Mouse (Mus musculus) cerebellum, adult 18-20 months (tissue): ENCODE measurements around the gene Tnfrsf19.
A peak's percentile ranks its signal among the peaks of the same experiment; 100 is the strongest.

ENCODE experiments used
- DNase-seq, 2 experiments: peaks; one replicate each; pipeline ENCODE4 v3.0.0; 2021

Gene Tnfrsf19

DNA sequence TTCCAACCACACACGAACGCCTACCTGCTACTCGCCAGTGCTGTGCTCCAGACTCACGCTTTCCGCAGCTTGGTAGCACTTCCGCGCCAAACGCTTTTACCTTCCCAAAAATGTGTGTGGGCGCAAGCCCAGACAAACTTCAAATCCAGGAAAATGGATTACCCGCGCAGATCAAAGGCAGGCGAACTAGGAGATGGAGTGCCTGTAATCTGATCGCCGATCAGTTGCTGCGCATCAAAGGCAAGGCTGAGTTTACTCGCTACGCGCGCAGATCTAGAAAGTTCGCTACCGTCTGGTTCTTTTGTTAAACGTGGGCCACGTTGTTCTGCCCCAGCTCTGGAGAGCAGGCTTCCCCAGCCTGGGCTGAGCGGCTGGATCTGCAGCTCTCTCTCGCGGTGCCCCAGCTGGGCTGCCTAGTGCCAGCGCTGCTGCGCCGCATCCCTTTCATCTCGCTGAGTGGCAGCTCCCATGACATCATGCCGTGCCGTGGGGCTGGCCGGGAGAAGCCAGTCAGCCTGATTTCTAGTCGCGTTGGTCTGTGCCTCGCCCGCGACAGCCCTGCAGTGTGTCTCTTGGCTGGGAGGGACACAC is at the start of gene Tnfrsf19:
Gene Tnfrsf19 (minus strand): TSS at position 400 of the 591 bp plus-strand sequence.
- DNase-seq: peak; percentile 59 to 65

DNA sequence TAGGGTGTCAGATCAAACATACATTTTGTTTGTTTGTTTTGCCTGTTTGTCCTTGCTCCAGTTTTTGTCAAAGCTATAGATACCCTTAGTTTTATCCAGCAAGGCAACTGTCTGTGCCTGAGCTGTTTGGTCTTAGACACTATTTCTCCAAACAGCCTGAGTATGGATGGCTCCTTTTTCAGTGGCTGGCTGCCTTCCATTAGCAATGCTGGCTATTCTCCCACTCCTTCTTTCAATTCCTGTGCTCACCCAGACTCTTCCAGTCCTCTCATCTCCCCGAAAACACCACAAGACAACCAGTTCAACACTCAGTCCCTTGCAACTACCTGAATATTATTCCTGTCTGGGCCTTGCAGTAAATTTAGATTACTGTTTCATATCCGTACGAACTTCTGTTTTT is 45.8 kb upstream of the Tnfrsf19 start:
- peak; percentile 3 to 10 for DNase-seq

DNA sequence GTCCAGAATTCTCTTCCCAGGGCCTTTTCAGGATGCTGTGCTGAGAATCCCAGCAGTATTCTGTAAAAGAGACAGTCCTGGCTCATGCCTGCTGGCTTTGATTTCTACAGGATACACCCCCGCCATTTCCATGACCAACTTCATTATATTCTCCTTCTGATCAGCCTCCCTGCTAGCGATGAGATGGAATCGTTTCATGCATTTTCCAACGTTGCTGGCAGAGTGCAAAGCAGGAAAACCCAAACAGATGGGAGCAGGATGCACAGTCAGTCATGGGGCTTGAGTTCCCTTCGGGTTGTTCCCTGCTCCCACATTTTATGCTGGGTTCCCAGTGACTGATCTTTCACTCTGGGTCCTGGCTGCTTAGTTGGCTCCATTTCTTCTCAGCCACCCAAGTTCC is 44.7 kb upstream of the Tnfrsf19 start:
- no peak for DNase-seq

- no peak for DNase-seq
Measured at GRCm38 (mm10) chr14:61088187-61088586, 41.9 kb upstream of the Tnfrsf19 start.

DNA sequence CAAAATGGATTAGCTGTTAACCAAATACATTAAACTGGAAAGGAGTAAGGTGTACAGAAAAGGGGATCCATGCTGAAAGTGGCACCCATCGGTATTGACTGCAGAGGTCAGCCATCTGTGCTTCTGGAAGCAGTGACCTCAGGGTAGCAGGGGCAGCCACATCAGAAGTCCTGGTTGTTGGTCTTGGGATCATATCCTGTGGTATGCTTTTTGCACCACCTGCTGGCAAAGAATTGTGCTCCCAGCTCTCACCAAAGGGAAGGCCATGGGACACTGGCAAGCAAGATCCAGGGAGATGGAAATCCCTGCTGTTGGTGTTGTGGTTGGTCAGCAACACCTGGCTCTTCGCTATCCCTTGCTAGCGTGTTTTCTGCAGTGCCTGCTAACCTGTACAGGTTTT is 39.0 kb upstream of the Tnfrsf19 start:
- peak; percentile 10 to 12 for DNase-seq

GRCm38 (mm10) chr14:61069555-61069954 is 23.3 kb upstream of the Tnfrsf19 start:
- no peak for DNase-seq

GRCm38 (mm10) chr14:61061729-61062128 is 15.4 kb upstream of the Tnfrsf19 start:
- no peak for DNase-seq

GRCm38 (mm10) chr14:61059316-61059945 is 13.1 kb upstream of the Tnfrsf19 start:
- DNase-seq: peak in 1 of 2 experiments; percentile 6

DNA sequence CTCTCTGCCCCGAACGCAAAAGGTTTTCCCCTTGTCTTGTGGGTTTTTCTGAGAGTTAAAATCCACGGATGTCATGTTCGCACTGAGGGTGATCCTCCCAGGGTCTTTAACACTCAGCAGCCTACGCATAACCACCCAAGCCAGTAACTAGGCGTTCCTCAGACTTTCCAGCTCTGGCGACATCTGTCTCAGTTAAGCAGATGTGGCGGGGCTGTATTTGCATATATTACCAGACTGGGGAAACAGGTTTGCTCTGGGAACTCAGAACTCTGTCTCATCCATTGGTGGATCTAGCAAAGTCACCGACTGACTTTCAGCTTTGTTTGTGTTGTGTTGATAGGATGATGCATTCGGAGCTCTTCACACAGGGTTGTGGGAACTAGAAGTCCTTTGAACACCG is 10.7 kb upstream of the Tnfrsf19 start:
- no peak for DNase-seq

- no peak for DNase-seq
Measured at GRCm38 (mm10) chr14:61056445-61056844, 10.2 kb upstream of the Tnfrsf19 start.

DNA sequence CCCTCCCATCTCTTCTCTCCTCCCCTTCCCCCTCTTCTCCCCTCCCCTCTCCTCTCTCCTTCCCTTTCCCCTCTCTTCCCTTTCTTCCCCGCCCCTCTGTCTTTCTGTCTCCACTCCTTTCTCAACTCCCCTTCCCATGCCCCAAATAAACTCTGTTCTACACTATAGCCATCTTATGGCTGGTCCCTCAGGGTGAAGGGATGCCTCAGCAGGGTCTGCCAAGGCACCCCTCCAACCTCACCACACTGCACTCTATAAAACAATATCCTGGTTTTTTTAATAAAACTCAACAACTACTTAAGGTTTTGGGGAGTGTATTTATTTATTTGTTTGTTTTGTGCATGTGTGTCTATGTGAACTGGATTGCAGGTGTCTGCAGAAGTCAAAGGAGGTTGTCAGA is 9.6 kb upstream of the Tnfrsf19 start:
- no peak for DNase-seq

DNA sequence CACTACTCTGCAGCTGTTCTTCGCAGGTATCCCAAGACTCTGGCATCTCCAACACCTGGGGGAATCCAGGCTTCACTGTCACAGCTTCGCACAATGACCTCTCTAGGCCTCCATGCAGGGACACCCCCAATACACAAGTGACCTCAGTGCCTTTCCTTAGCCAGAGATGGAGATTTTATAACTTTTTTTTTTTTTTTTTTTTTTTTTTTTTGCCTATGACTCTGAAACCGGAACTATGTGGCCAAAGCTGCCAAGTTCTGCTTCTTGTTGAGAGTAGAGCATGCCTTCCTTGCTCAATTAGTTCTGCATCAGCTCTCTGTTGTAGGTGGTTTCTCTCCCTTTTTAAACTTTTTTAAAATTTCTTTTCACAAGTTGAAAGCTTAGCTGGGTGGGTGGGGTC is 5.9 kb upstream of the Tnfrsf19 start:
- no peak for DNase-seq

DNA sequence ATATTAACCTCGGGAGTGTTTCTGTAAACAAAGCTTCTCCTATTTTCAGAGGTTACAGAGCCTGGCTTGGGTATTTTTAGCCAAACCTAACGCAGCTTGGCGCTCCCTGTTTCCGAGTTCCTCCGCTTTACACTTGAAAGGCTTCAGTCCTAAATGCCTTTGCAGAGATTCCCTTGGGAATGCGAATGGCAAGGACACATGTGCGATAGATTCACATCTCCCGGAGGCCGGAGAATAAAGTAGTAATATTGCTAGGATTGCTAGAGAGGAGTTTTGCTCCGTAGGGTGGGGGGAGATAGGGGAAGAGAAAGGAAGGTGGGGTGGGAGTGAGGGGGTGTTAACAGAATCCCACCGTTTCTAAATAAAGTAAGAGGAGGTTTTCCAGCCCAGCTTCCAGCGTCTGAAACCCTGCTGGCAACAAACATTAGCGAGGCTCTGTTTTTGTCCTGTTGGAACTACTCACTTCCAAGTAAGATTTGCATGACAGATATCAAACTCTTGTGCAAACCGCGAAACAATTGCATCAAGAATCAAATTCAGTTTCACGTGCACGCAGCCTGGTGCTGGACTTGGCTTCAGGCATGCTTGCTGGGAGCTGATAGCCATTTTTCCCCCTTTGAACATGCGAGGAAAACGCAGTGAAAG is 722 bp downstream of the Tnfrsf19 start:
- no peak for DNase-seq

DNA sequence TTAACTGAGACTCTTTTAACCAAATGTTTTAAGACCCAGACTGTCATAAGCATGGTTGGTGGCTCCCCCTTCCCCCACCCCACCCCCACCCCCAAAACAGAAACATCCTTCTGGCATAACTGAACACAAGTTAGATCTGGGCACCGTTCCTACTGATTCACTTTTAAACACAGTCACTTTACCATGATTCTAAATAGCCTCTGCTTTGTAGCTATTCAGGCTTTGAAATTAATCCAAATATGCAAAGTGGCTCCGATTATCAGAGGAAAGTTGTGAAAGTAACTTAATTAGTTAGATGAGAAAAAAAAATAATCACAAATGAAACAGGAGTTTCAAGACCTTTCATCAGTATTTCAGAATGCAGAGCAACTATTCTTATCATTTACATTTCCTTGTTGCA is 2.0 kb downstream of the Tnfrsf19 start:
- no peak for DNase-seq

- DNase-seq: no peak
Measured at GRCm38 (mm10) chr14:61043511-61044310, 2.6 kb downstream of the Tnfrsf19 start.

DNA sequence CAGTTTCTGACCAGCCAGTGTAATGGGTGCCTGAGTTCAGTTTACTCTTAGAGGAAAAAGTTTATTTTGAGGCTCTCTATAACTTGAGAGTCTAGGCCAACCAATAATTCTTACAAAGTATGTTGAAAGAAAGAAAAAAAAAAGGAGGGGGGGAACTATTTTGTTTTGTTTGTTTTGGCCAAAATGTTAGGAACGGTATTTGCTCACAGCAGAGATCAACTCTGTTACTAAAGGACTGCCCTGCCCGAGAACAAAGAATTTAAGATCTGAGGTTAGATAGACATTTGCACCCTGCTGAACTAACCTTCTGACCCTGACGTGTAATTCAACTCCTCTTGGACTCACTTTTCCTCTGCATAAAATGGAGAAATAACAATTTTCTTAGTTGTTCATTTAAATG is 4.0 kb downstream of the Tnfrsf19 start:
- no peak for DNase-seq

DNA sequence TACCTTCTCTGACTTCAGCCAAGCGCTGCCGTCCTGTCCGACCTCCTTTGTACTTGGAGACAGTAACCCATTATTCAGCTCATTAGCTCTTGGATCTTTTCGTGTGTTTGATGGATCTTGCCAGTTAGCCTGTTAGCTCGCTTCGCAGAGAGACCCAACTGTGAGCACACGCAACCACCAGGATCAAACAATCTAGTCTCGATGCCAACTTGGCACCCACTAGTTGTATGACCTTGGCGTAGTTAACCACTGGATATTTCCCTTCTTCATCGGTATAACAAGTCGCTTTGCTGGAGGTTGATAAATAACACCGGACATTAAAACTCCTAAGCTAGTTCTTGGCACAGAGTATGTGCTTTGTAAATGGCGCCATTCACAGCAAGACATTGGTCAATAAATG is 6.1 kb downstream of the Tnfrsf19 start:
- DNase-seq: no peak

DNA sequence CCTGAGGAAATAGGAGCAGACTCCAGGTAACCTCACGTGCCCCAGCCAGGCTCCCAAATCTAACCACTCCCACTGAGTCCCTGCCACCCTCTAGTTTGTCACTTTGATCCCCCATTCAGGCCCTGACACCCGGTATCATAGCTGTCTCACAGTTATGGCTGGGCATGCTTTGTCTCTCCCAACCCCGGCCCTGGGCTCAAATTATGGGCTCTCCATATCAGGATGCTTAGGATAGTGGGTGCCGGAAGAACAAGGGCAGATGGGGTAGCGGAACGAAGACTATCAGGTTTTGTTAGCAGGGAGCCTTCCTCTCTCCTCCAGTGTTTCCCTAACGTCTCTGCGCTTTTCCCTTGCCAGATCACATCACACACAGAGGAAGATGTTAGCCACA is 8.2 kb downstream of the Tnfrsf19 start:
- DNase-seq: no peak

- peak in 1 of 2 experiments; percentile 25 for DNase-seq
Measured at GRCm38 (mm10) chr14:61037321-61038081, 8.8 kb downstream of the Tnfrsf19 start.

- no peak for DNase-seq
Measured at GRCm38 (mm10) chr14:61030366-61030765, 15.9 kb downstream of the Tnfrsf19 start.

GRCm38 (mm10) chr14:61024006-61024405 is 22.3 kb downstream of the Tnfrsf19 start:
- no peak for DNase-seq

- DNase-seq: no peak
Measured at GRCm38 (mm10) chr14:61022383-61022782, 23.9 kb downstream of the Tnfrsf19 start.

DNA sequence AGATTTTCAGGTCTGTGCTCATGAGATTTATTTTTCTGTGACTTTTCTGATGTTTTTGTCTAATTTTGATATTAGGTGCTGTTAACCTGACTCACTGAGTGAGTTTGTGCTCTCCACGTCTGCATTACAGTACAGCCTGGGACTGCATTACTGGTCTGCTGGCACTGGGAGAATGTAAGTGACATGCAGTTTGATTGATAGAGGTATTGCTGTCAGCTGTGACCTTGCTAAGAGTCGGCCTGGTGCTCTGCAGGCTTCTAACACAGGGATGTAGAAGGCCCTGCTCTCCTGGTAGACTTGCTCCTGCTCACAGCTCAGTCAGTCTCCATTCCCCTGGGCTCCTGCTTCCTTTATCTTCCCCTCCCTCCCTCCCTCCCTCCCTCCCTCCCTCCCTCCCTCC is 25.3 kb downstream of the Tnfrsf19 start:
- no peak for DNase-seq
